Mouse (Mus musculus) frontal cortex, adult 2 months (tissue): ENCODE data around the gene Mib2. TPM values are rescaled to one million over a fixed set of nuclear protein-coding genes. Genes with fewer than 3 reads are reported as not detected.
A peak's percentile ranks its signal among the peaks of the same experiment; 100 is the strongest.
"Not testable (repeated sequence)": the region's sequence is repeated elsewhere in the genome, so short reads cannot be mapped to it uniquely, and the experiment has no call there.

Experiments used
- DNase-seq, 2 experiments: peaks; one replicate each; pipeline ENCODE4 v3.0.0; 2022; ENCODE audit warnings: low spot score in 1 of 2; ENCODE audit errors: extremely low spot score in 1 of 2
- polyA plus RNA-seq: library from polyadenylated mRNA; depleted of rRNA; stranded (reverse); fragments of >200 nt; gene quantifications from 2 replicates; pipeline ENCODE4 v1.2.3, GENCODE M21; 2012

Gene Mib2
- polyA plus RNA-seq, 1 experiment: 143 TPM

DNA sequence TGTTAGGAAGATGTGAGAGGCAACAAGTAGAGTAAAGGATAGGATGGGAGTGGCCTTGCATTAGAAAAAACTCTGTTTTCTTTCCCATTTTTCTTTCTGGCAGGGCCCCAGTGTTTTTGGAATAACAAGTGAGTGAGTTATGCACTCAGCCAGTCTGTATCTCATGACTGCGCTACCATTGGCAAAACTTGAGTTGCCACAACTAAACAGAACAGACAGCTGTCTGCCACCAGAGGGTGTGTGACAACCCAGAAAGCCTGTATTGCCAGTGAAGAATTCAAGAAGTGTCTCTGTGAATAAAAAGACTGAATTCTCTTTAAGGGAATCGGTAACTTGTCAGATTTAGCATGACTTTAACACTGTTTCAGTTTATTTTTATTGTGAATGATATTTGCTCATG, 7.0 kb upstream of the Mib2 start:
- peak in 1 of 2 experiments; percentile 38 for DNase-seq

DNA sequence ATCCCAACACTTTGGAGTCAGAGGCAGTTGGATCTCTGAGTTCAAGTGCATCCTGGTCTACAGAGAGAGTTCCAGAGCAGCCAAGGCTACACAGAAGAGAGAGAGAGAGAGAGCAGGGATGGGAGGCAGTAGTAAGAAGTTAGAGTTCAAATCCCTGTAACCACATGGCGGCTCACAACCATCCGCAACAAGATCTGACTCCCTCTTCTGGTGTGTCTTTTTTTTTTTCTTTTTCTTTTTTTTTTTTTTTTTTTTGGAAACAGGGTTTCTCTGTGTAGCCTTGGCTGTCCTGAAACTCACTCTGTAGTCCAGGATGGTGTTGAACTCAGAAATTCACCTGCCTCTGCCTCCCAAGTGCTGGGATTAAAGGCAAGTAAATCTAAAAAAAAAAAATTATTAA, 3.1 kb upstream of the Mib2 start:
- DNase-seq: no peak

DNA sequence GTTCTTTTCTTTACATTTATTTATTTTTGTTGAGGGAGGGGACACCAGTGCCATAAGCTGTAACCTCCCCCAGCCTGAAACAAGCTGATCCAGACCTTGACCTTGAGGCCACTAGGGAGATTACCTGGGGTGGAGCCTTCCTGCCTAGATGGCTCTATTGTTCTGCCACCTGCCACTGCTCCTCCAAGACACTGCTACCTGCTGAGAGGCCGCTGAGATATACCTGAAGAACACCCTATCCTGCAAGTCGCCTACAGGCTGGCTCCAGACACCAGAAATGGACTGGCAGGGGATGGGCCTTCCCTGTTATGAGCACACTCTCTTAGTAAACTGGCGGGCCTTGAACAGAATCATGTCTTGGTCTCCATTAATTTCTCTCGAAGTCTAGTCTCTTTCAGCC, 1.2 kb upstream of the Mib2 start:
- DNase-seq: not testable (repeated sequence)

DNA sequence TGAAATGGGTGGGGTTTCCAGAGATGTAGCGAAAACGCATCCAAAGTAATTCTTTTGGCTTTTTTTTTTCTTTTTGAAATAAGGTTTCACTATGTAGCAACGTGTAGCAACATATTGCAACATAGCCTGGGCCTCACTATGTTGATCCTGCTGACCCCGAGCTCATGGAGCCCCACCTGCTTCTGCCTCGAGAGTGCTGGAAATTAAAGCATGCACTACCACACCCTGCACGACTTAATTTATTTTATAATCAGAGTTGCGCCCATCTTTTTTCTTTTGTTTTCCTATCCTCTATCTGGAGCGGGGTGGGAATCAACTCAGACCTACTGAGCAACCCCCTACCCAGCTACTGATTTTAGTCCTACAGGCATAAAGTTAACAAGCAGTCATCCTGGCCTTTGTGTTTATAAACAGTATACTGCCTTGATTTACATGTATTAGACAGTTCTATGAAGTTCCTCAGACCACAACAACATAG, 639 bp upstream of the Mib2 start:
- DNase-seq: no peak

DNA sequence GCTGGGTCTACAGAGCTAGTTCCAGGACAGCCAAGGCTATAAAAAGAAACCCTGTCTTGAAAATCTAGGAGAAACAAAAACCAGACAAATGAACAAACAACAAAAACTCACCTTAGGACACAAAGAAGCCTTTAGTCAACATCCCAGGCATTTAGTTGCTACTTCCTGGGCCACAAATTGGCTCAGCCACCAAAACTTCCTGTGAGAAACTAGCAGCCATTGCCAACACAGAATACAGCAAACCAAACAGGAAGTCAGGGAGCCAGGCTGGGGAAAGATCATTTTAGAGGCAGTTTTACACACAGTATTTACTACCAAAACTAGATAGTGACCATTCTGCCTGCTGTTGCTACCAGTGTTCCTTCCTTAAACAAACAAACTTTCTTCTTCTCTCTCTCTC, 2.1 kb downstream of the Mib2 start:
- DNase-seq: no peak

DNA sequence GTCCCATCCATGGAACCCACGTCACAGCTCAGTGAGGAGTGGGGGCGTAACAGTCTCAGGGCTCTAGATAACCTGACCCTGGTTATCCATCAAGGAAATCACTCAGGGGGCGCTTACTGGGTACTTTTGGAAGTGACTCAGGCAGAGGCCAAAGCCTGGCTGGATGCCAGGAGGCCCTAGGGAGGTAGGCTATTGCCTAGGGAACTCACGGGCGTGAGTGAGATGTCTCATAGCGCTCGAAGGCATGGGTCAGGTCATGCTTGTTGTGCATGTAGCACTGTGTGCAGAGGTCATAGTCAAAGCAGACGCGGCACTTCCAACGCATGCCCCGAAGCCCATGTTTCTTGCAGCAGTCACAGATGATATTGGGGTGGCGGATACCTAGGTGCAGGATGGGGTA, 8.4 kb downstream of the Mib2 start:
- DNase-seq: no peak

DNA sequence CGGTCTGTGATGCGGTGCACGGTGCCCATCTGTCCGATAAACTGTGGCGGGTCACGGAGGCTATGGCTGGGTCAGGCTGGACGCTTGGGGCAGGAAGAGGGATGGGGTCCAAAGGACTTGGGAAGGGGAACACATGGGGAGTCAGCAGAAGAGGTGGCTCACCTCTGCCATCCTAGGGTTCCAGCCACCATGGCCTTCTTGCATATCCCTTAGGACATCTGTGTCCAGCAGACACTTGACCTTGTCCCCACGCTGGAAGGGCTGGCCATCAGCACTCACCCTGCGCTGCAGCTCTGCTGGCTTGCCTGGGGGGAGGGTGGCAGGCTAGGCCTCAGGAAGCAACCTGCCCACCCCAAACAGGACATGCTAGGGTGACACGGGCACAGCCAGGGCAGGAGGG, 10.0 kb downstream of the Mib2 start:
- no peak for DNase-seq

DNA sequence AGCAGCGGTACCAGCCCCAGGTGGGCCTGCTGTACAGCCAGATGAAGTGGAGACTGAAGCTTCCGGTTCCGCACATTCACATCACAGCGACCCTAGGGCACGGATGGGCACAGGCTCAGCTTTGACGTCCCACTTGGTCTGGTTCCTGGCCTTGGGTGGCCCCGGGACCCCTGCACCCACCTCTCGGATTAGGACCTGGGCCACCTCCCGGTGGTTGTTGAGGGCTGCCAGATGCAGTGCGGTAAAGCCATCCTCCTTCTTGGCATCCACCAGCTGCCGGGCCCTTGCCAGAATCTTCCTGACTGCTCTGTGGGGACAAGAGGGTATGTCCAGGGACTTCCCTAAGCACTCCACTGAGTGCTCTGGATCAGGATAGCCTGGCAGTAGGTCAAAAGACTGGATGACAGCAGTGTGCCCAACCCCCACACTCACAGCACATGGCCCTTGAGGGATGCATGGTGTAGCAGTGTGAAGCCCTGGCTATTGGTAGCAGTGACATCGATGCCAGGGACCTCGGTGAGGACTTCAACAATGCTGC, 12.7 kb downstream of the Mib2 start:
- no peak for DNase-seq

DNA sequence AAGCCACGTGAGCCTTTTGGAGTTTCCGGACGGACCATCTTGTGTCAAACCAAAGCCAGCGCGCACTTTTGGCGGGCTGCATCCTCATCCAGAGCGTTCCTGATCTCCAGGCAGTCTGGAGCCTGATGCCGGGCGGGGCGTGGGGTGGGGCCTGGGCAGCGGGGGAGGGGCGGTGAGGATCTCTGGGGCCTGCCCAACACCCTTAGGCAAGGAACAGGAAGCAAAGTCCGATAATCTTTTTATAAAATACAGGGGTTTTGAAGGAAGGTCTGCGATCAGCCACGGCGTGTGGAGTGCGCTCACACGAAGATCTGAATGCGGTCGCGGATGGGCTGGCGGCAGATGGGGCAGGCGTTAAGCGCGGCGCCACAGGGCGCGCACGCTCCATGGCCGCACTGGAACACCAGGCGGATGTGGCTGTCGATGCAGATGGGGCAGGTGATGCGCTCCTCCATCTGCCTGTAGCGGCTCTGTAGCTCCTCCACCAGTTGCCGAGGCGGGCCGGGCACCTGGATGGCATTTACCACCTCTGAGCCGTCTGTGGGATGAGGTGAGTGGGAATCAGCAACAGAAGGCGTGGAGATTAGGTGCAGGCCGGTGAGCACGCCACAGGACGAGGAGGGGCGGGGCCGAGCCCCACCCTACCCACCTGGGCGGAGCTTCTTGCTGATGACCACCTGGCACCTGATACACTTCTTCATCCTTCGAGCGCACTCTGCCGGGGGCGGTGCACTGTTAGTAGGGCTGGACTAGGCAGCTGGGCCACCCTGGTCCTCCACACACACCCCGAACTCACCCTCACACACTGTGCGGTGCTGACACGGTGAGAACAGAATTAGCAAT, 14.3 kb downstream of the Mib2 start:
- DNase-seq: no peak

DNA sequence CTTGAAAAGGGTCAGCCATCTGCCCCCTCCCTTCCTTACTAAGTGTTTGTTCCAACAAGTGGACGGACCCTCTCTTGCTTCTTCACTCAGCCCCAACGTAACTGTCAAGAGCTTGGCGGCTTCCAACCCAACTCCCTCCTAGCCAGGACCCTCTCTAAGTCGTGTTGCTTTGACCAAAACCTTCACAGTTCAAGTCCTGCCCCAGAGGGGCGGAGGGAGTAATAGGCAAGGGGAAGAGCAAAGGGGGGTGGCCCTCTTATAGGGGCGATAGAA, 14.9 kb downstream of the Mib2 start:
- DNase-seq: no peak

DNA sequence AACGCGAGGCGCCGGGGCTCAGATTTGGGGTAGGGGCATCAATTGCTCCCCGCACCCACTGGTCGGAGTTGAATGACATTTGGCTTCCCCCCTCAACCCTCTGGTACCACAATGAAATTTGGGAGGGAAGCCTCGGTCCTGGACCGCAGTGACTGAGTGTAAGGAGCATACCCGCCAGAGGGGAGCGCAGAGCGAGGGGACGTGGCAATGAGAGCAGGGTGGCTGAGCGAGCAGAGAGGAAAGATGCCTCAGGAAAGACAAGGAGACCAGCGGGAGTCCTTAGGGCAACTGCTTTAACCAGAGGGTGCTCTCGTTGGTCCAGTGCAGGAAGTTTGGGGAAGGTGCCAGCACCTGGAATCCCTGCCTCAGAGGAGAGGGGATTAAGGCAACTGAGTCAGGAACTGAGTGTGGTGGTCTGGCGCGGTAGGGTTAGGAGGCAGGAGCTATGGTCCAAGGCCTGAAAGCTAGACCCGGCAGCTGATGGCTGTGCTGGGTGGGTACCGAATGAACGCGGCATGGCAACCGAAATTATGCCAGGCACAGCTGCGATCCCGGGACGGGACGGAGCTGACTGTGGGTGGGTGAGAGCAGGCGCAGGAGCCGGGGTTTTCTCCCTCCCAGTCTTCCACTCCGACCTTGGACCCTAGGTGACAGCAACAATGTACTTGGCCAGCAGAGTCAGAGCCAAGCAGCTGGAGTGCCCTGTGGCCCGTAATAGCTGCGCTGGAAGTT, 15.4 kb downstream of the Mib2 start:
- DNase-seq: peak in 1 of 2 experiments; percentile 42

DNA sequence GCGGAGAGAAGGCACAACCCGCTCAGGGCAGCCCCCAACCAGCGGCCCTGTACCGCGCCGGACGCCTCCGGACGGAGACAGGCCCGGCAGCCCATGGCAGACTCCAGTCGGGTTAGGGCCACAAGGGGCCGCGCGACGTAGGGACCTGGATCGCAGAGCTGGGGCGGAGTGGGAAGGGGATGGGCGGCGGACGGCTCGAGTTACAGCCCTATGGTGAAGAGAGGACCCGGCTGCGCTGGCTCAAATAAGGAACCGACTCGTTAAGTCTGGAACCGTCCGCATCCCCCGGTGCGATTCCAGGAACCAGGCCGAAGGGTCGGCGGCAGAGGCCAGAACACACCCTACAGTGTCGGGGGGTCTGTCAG, 15.9 kb downstream of the Mib2 start, which contains the start of gene Mmp23:
Gene Mmp23, minus strand, starts transcription at position 299 of the 365 bp plus-strand sequence.
- no peak for DNase-seq

DNA sequence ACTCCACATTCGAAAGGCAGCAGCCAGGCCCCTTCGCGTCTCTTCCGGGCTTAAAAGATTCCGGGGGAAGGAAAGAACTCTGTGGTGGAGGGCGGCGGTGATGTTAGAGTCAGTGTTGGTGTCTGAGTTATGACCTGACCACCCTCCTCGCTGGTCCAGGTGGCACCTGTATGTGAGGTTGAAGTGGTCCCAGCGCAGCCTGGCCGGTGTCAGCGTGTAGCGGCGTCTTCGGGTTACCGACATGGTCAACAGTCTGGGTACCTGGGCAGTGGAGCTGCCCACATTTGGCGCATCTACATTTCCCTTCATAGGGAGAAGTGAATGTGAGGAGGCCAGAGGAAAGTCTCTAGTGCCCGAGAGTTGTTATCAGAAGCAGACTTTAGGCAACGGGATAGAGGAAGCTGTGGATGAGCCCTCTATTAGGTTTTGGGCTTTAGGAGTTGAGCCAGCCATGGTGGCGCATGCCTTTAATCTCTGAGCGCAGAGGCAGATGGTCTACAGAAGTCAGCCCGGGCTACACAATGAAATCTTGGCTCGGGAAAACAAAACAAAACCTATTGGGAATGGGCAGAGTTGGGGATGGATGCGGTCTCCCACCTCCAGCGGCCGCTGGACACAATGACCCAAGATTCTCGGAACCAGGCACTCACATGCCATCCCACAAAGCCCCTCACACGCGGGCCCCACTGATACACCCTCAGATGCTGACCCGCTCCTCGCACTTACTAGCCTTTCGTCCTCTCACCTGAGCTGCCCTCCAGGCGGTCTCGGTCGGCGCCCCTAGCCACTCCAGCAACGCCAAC, 16.5 kb downstream of the Mib2 start:
- DNase-seq: no peak

DNA sequence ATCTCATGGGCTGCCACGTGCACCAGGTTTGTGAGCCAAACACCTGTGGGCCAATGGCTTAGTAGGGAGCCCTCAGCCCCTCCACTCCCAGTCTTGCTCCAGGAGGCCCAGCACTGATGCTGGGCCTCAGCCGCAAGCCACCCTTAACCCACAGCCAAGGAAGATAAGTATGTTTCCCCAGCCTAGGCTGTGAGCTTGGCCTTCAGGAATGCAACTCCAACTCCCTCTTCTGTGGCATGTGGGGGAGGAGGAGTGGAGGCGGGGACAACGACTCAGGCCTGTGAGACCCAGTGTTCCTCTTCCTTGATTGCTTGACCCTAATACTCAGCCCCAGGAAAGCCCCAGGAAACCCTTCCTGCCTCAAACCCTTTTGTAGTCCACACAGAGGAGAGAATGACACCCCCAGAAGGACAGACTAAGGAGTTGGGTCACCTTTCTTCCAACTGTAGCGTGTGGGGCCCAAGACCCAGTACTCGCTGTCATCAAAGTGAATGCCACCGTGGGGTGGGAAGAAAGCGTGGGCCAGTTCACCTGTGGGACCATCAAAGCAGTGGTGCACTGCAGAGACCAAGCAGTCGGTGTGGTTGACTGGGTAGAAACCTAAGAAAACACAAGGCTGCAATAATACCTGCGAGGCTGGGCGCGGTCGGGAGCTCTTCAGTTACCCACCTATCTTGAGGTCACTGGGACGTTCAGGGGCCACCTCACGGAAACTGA, 17.3 kb downstream of the Mib2 start:
- DNase-seq: no peak

DNA sequence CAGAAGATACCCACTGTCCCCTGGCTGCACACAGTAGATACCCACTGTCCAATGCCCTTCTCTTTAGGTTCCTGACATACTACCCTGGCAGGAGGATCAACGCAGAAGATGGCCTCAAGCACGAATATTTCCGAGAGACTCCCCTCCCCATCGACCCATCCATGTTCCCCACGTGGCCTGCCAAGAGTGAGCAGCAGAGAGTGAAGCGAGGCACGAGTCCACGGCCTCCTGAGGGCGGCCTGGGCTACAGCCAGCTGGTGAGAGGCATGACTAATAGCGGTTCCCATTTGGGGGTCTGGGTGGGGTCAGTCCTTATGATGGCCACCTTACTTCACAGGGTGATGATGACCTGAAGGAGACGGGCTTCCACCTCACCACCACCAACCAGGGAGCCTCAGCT, 19.6 kb downstream of the Mib2 start:
- no peak for DNase-seq

DNA sequence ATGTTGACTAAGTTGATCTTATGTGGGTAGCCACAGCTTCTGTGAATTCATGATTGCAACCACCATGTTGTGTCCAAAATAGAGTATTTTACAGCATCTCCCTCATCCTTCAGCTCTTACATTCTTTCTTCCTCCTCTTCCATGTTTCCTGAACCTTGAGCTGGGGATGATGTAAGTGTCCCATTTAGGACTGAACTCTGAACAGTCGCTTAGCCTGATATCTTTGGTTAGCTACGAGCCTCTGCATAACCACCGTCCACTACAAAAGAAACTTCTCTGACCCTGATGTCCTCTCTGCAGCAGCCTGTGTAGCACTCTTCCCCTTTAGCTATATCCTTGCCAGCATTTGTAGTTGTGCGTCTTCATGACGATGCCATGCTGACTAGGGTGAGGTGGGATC, 23.3 kb downstream of the Mib2 start:
- DNase-seq: no peak

DNA sequence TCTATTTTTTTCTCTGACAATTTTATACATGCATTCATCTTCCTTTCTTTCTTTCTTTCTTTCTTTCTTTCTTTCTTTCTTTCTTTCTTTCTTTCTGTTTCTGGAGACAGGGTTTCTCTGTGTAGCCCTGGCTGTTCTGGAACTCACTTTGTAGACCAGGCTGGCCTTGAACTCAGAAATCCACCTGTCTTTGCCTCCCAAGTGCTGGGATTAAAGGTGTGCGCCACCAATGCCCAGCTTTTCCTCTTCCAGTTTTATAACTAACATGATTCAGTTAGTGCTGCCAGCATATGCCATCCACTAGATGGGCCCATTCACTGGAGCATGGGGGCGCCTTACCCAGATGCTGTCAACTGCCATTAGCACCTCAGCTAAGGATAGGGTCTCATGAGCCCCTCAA, 23.7 kb downstream of the Mib2 start, which contains the start of gene Gm10563:
Gene Gm10563, minus strand, starts transcription at position 101 of the 400 bp plus-strand sequence.
- DNase-seq: not testable (repeated sequence)

DNA sequence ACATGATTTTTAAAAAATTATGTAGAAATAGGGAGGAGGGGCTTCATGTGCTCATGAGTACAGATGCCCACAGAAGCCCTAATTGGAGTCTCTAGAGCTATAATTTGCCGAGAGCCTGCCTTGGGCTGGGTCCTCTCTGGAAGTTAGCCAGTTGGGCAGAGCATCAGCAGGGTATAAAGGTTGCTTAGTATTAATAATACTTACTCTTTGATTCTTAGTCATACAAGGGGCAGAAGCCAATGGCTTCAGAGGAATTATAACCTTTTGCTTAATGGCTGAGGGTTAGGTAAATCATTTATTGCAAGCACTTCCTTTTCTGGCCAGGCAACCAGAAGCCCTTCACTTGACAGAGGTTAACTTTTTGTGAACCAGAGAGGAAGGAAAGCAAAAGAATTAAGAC, 25.5 kb downstream of the Mib2 start:
- no peak for DNase-seq

DNA sequence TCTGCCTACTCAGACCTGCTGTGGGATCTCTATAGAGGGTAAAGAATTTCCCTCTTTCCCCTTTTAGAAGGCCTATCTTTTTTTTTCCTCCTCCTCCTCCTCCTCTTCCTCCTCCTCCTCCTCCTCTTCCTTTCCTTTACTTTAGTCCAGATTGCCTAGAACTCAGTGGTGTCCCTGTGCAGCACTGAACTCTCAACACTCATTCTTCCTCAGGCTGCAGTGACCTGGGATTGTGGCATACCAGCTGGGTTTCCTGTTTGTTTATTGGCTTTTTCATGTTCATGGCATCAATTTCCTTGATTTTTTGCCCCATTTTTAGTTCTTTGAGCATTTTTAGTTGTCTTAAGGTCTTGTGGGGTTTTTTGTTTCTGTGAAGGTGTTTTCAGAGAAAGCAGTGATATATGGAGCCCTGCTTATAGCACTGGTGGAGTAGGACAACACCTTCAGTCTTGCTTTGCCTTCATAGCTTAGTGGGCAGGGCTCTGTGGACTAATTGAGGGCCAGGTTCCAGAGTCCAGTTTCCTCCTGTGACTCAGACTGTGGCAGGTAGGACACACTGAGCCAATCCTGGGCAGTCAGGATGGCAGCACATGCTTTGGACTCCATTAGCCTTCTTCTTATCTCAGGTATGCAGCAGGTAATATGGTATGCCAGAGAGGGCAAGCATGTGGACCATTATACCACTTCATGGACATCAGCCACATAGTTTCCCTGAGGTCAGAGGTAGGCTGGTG, 33.1 kb downstream of the Mib2 start:
- DNase-seq: no peak

DNA sequence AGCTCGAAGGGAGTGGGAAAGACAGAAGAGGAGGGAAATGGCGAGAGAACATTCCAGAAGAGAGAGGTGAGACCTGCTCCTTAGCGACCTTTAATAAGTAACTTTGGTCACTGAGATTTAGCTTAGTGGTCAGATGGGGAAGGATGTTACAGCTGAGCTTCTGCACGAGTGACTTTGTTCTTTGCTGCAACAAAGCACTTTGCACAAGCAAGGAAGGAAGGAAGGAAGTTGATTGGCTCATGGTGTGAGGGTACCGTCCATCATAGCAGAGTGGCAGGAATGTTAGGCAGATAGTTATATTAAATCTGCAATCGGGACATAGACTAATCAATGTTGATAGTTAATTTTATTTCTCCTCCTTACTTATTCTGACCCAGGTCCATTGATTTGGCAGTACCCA, 38.7 kb downstream of the Mib2 start:
- no peak for DNase-seq
